Mouse (Mus musculus) small intestine, adult 2 months (tissue): Measurements from ENCODE around the gene Ccdc155. TPM values are rescaled to one million over a fixed set of nuclear protein-coding genes. Genes with fewer than 3 reads are reported as not detected.

Experiments used
- H3K27ac ChIP-seq: fragments of 200-500 bp; 2 replicates; pipeline ENCODE4 v1.5.1; 2012; ENCODE audit warnings: low read depth, low read length, control low read depth, inconsistent platforms; ENCODE audit not compliant: insufficient read depth
- H3K27me3 ChIP-seq: fragments of 200-500 bp; 2 replicates; pipeline ENCODE4 v1.6.1; 2012; ENCODE audit warnings: mild to moderate bottlenecking, moderate library complexity, low read length, inconsistent platforms; ENCODE audit not compliant: control insufficient read depth, insufficient read depth
- H3K36me3 ChIP-seq: fragments of 200-500 bp; 2 replicates; pipeline ENCODE4 v1.6.1; 2012; ENCODE audit warnings: mild to moderate bottlenecking, low read length, control low read depth, inconsistent platforms; ENCODE audit not compliant: control insufficient read depth, insufficient read depth
- H3K4me1 ChIP-seq: fragments of 200-500 bp; 2 replicates; pipeline ENCODE4 v1.6.1; 2012; ENCODE audit warnings: low read length, inconsistent platforms, mixed read lengths; ENCODE audit not compliant: control insufficient read depth, insufficient read depth, insufficient read length
- H3K4me3 ChIP-seq: fragments of 200-500 bp; 2 replicates; pipeline ENCODE4 v1.5.1; 2012; ENCODE audit warnings: low read depth, mild to moderate bottlenecking, control low read depth, inconsistent platforms, low read length, moderate library complexity
- CTCF ChIP-seq: fragments of 200-500 bp; IDR thresholded peaks from 2 replicates; pipeline ENCODE4 v1.5.1; 2012; ENCODE audit warnings: low read depth, mild to moderate bottlenecking, control low read depth, inconsistent platforms, low read length, moderate library complexity, mixed read lengths; ENCODE audit not compliant: insufficient replicate concordance, insufficient read length; ENCODE audit errors: extremely low read depth
- POLR2A ChIP-seq: fragments of 200-500 bp; IDR thresholded peaks from 2 replicates; pipeline ENCODE4 v1.6.1; 2012; ENCODE audit warnings: low read depth, mild to moderate bottlenecking, control low read depth, inconsistent platforms, low read length, moderate library complexity
- WGBS: fragments of 180-500 bp; shearing (Covaris S2); methylation state at CpG from one replicate; pipeline ENCODE4 v1.1.7; 2018; 5-methylcytosine and 5-hydroxymethylcytosine counted together
- polyA plus RNA-seq: library from polyadenylated mRNA; depleted of rRNA; stranded (reverse); fragments of >200 nt; gene quantifications from 2 replicates; pipeline ENCODE4 v1.2.3, GENCODE M21; 2012

Gene Ccdc155
- polyA plus RNA-seq, 1 experiment = not detected

- peaks cover 15% of the 10 kb centered on the region for H3K4me1 ChIP-seq
- no peak; the same call in 1 of the 2 replicates for TF ChIP-seq POLR2A
- no peak for TF ChIP-seq CTCF
- WGBS = 41% methylated on average over 20 of the region's 20 CpGs
- H3K36me3 ChIP-seq = no peaks in the 10 kb centered on the region
- H3K27me3 ChIP-seq = 0 out of 2 replicates have a peak, but pooled peaks cover 5% of the 10 kb centered on the region
- peak within 1 kb of the TSS; percentile 66 for H3K27ac ChIP-seq
- peak within 1 kb of the TSS; percentile 59 for H3K4me3 ChIP-seq
These were observed 34.2 kb upstream of the Ccdc155 start, which contains the start of gene Cd37 for GRCm38 (mm10) chr7:45238723-45239496. TSS of gene Cd37 (minus strand) at chr7:45239115.

DNA sequence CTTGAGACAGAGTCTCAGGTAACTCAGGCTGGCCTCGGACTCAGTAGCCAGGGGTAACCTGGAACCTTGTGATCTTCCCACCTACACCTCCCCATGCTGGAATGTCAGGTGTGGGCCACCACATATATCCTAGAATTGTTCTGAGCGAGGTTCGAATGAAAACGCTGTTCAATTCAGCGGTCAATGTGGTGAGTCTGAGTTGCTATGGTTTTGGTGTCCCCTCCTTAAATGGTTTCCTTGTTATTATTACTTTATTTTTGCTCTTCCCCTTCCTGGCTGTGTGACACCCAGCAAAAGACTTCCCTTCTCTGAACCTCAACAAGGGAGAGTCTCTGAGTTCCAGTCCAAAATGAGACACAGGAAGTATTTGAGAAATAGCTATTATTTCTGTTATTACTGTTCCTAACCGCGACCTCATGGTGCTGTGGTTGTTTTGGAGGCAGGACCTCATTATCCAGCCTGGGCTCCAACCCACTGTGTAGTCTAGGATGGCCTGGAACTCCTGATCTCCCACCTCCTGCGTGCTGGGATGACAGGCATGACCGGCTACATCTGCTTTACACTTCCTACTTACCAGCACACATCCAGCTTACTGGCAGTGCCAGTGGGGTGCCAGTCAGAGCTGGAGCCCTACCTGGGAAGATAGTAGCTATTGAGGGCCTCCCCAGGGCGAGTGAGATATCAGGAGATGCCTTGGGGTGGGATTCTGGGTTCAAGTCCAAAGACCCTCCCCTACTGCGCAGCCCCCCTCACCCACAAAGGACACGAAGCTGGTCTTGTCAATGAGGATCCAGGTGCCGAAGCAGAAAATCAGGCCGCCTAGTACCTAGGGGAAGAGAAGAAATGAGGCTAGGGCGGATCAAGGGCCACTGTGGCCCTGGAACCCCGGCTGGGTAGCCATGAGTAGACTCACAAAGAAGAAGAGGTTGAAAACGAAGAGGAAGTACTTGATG, 33.3 kb upstream of the Ccdc155 start:
- Histone ChIP-seq H3K27me3 (0 out of 2 replicates have a peak, but pooled peaks cover 5% of the 10 kb centered on the region), H3K27ac (peak overlapping the region; percentile 66), H3K36me3 (no peaks in the 10 kb centered on the region), H3K4me3 (peak overlapping the region; percentile 59), H3K4me1 (peaks cover 19% of the 10 kb centered on the region)
- TF ChIP-seq CTCF (no peak), POLR2A (no peak)
- 74% methylated on average over 17 of the region's 17 CpGs for WGBS

GRCm38 (mm10) chr7:45235656-45236180, 31.0 kb upstream of the Ccdc155 start:
- 0 out of 2 replicates have a peak, but pooled peaks cover 5% of the 10 kb centered on the region for H3K27me3 ChIP-seq
- no peaks in the 10 kb centered on the region for H3K36me3 ChIP-seq
- H3K27ac ChIP-seq = no peak overlapping the region
- TF ChIP-seq POLR2A (no peak), CTCF (no peak)
- peak overlapping the region; percentile 39; the same call in 1 of the 2 replicates for H3K4me3 ChIP-seq
- peaks cover 16% of the 10 kb centered on the region for H3K4me1 ChIP-seq
- 66% methylated on average over 17 of the region's 17 CpGs for WGBS

- Histone ChIP-seq H3K4me3 (peak overlapping the region; percentile 39), H3K4me1 (peaks cover 13% of the 10 kb centered on the region), H3K27me3 (0 out of 2 replicates have a peak, but pooled peaks cover 5% of the 10 kb centered on the region), H3K27ac (no peak overlapping the region), H3K36me3 (no peaks in the 10 kb centered on the region)
- TF ChIP-seq CTCF (no peak), POLR2A (no peak)
- 9% methylated on average over 21 of the region's 21 CpGs for WGBS
These were observed 30.4 kb upstream of the Ccdc155 start for GRCm38 (mm10) chr7:45234922-45235571.

DNA sequence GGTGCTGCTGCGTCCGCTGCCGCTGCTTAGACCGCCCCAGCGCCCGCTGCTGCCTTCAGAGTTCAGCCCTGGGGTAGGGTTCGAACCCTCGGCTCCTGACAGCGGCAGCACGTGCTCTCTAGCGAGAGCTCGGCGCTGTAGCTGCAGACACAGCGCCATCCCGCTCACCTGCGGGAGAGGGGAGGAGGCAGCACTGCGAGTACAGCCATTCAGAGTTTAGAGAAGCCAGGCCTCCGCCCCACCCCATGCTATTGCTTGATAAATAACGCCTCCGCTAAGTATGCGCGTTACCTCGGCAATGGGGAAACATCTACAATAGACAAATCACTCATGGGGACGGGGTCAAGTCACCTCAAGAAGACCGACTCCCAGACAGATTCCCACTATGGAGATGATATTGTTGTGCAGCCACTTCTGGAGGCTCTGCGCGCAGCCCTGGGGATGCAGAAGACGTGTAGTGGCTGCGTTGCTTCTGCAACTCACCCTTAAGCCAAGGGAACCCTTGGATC, 29.7 kb upstream of the Ccdc155 start:
- Histone ChIP-seq H3K36me3 (no peaks in the 10 kb centered on the region), H3K4me1 (peaks cover 13% of the 10 kb centered on the region), H3K27ac (no peak overlapping the region), H3K27me3 (0 out of 2 replicates have a peak, but pooled peaks cover 5% of the 10 kb centered on the region), H3K4me3 (peak overlapping the region; percentile 31)
- no peak for TF ChIP-seq CTCF
- TF ChIP-seq POLR2A = no peak
- 21% methylated on average over 29 of the region's 29 CpGs for WGBS
